Mouse (Mus musculus): ENCODE measurements around the gene Ntrk3. TPM values are rescaled to one million over a fixed set of nuclear protein-coding genes. Genes with fewer than 3 reads are reported as not detected.

Gene Ntrk3
- polyA plus RNA-seq, 1 experiment from 2014 or later, result 0.89 TPM

DNA sequence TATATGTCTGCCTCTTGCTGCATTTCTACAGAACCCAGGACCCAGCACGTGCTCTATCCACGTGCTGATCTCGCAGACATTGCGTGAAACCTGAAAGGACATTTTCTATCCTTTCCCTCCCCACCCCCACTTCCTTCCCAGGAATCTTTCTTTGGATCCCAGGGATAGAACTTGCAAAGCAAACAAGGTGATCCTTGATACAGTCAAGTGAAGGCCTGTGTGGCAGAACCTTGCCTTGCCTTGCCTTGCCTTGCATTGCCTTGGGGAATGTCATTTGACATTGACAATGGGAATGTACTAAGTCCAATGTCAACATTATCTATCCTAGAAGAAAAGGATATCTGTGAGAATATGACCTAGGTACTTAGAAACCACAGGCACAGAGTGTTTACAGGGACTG lies 144.9 kb downstream of the Ntrk3 start:
- no peaks in the 10 kb centered on the region for H3K36me3 ChIP-seq (ENCODE audit: control insufficient read depth, insufficient read depth, low read length)
- H3K9ac ChIP-seq (ENCODE audit: low read length), result no peak overlapping the region
- no peak overlapping the region for H3K4me2 ChIP-seq (ENCODE audit: low read depth, low read length)
- ATAC-seq (ENCODE audit: low read depth), result no peak
- peaks cover 2% of the 10 kb centered on the region; the same call in 1 of the 2 replicates for H3K27me3 ChIP-seq (ENCODE audit: control insufficient read depth, insufficient read depth, low read depth, low read length)
- no peak overlapping the region for H3K27ac ChIP-seq (ENCODE audit: low read length)
- H3K4me3 ChIP-seq (ENCODE audit: low read length), result no peak overlapping the region
- 75% methylated on average over 4 of the region's 4 CpGs for WGBS
- no peaks in the 10 kb centered on the region for H3K4me1 ChIP-seq (replicated peaks; ENCODE audit: control insufficient read depth, insufficient read depth, low read length)
- H3K9me3 ChIP-seq (ENCODE audit: control insufficient read depth, low read length), result no peaks in the 10 kb centered on the region

DNA sequence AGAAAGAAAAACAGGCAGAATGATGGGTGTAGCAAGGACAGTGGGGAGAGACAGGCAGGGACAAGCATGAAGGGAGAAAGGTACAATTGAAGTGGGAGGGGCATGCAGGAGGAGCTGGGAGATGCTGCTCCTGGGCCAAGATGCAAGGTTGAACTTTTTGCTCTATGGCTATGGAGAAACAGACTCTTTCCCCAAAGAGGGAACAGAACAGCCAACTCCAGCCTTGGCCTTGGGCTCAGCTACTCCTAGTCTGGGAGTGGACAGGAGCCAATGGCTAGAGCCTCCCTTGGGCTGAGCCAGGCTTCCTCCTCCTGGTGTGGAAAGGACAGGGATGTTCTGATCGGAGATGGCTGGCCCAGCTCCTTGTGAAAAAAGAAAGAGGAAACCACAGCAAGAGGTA lies 145.6 kb downstream of the Ntrk3 start:
- Histone ChIP-seq H3K27ac (ENCODE audit: low read length) (no peak overlapping the region), H3K4me3 (ENCODE audit: low read length) (no peak overlapping the region), H3K4me1 (replicated peaks; ENCODE audit: control insufficient read depth, insufficient read depth, low read length) (no peaks in the 10 kb centered on the region), H3K4me2 (ENCODE audit: low read depth, low read length) (no peak overlapping the region), H3K9ac (ENCODE audit: low read length) (no peak overlapping the region), H3K36me3 (ENCODE audit: control insufficient read depth, insufficient read depth, low read length) (no peaks in the 10 kb centered on the region), H3K27me3 (ENCODE audit: control insufficient read depth, insufficient read depth, low read depth, low read length) (no peaks in the 10 kb centered on the region), H3K9me3 (ENCODE audit: control insufficient read depth, low read length) (no peaks in the 10 kb centered on the region)
- 77% methylated on average over 1 of the region's 1 CpGs for WGBS
- no peak for ATAC-seq (ENCODE audit: low read depth)

DNA sequence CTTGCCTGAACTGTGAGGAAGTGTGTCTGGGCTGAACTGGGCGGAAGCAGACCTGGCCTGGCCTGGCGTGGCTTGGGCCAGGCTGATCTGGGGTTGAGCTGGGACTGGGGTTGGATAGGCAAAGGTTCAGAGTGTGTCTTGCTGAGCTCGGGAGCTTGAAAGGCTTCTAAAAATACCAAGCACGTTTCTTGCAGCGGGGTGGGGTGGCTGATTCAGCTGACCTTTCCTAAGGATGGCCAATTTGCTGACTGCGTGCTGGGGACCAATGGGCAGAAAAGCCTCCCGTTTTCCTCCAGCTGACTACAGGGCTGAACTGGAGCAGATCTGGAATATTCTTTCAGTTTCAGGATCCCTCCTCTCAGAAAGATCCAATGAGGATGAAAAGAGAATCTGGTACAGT lies 148.0 kb downstream of the Ntrk3 start:
- Histone ChIP-seq H3K4me3 (ENCODE audit: low read length) (no peak overlapping the region), H3K9me3 (ENCODE audit: control insufficient read depth, low read length) (no peaks in the 10 kb centered on the region), H3K27ac (ENCODE audit: low read length) (no peak overlapping the region), H3K4me1 (replicated peaks; ENCODE audit: control insufficient read depth, insufficient read depth, low read length) (no peaks in the 10 kb centered on the region), H3K27me3 (ENCODE audit: control insufficient read depth, insufficient read depth, low read depth, low read length) (0 out of 2 replicates have a peak, but pooled peaks cover 2% of the 10 kb centered on the region), H3K36me3 (ENCODE audit: control insufficient read depth, insufficient read depth, low read length) (no peaks in the 10 kb centered on the region), H3K4me2 (ENCODE audit: low read depth, low read length) (no peak overlapping the region), H3K9ac (ENCODE audit: low read length) (no peak overlapping the region)
- no peak for ATAC-seq (ENCODE audit: low read depth)
- 72% methylated on average over 7 of the region's 7 CpGs for WGBS

DNA sequence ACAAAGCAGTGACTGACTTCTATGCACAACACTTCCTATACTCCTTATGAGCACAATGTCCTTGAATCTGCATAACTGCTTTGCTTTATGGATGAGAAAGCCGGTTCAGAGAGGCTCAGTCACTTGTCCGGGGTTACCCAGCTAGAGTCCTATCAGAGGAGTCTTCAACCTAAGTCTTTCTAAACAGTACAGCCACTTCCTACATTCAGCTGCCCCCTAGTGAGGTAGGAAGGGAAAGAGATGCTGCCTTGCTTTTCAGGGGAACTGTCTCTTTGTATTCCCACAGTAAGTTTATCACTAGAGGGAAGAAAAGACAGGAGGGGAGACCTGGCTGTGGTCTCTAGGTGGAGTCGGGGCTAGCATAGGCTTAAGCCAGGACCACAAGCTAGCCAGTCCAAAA lies 151.0 kb downstream of the Ntrk3 start:
- no peak for ATAC-seq (ENCODE audit: low read depth)
- WGBS, result 26% methylated on average over 3 of the region's 3 CpGs
- peaks cover 17% of the 10 kb centered on the region; the same call in 1 of the 2 replicates for H3K27me3 ChIP-seq (ENCODE audit: control insufficient read depth, insufficient read depth, low read depth, low read length)

DNA sequence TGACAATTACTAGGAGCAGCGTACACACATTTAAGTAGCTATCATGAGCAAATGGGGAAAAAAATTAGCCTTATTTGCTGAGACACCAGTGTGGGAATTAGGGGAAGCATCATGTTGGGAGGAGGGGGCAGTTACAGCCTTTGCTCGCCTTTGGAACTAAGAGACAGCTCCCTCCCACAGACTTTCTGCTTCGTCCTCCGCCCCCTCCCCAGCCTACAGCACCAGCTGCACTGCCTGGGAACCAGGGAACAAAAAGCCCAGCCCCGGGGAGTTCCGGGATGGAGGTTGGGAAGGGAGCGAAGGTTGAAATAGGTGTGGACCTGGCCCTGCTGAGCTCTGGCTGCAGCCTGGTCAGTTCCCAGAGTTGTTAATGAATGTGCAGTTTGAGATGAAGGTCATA lies 151.9 kb downstream of the Ntrk3 start:
- 50% methylated on average over 7 of the region's 7 CpGs for WGBS
- H3K27me3 ChIP-seq (ENCODE audit: control insufficient read depth, insufficient read depth, low read depth, low read length), result peaks cover 24% of the 10 kb centered on the region; the same call in 1 of the 2 replicates
- no peaks in the 10 kb centered on the region for H3K9me3 ChIP-seq (ENCODE audit: control insufficient read depth, low read length)
- no peak overlapping the region for H3K4me3 ChIP-seq (ENCODE audit: low read length)
- no peaks in the 10 kb centered on the region for H3K36me3 ChIP-seq (ENCODE audit: control insufficient read depth, insufficient read depth, low read length)
- H3K9ac ChIP-seq (ENCODE audit: low read length), result no peak overlapping the region
- no peak overlapping the region for H3K27ac ChIP-seq (ENCODE audit: low read length)
- no peak overlapping the region for H3K4me2 ChIP-seq (ENCODE audit: low read depth, low read length)
- no peak for ATAC-seq (ENCODE audit: low read depth)
- no peaks in the 10 kb centered on the region for H3K4me1 ChIP-seq (replicated peaks; ENCODE audit: control insufficient read depth, insufficient read depth, low read length)

More for the DNA sequence above, 151.0 kb downstream of the Ntrk3 start:
- Histone ChIP-seq H3K9ac (ENCODE audit: low read length) (no peak overlapping the region), H3K4me3 (ENCODE audit: low read length) (no peak overlapping the region), H3K27ac (ENCODE audit: low read length) (no peak overlapping the region), H3K4me1 (replicated peaks; ENCODE audit: control insufficient read depth, insufficient read depth, low read length) (no peaks in the 10 kb centered on the region), H3K4me2 (ENCODE audit: low read depth, low read length) (no peak overlapping the region), H3K36me3 (ENCODE audit: control insufficient read depth, insufficient read depth, low read length) (no peaks in the 10 kb centered on the region), H3K9me3 (ENCODE audit: control insufficient read depth, low read length) (no peaks in the 10 kb centered on the region)

DNA sequence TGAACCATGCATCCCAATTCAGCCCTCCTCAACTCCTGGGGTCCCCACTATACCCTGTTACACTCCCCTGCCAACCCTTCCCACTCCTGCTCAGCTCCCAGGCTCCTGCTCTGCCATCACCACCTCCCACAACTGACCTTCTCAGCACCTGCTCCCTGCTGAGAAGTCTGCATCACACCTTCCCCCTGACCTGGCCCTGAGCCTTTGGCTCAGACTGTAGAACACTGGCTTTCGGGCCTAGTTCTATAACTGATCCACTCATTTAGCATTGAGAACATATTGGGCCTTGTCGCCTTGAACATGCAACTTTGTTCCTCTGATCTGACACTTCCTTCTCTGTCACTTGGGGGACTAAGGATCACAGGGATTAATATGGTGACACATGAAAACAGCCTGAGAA lies 152.9 kb downstream of the Ntrk3 start:
- Histone ChIP-seq H3K27ac (ENCODE audit: low read length) (no peak overlapping the region), H3K4me2 (ENCODE audit: low read depth, low read length) (no peak overlapping the region), H3K27me3 (ENCODE audit: control insufficient read depth, insufficient read depth, low read depth, low read length) (peaks cover 34% of the 10 kb centered on the region), H3K4me3 (ENCODE audit: low read length) (no peak overlapping the region), H3K9me3 (ENCODE audit: control insufficient read depth, low read length) (no peaks in the 10 kb centered on the region), H3K36me3 (ENCODE audit: control insufficient read depth, insufficient read depth, low read length) (no peaks in the 10 kb centered on the region), H3K9ac (ENCODE audit: low read length) (no peak overlapping the region), H3K4me1 (replicated peaks; ENCODE audit: control insufficient read depth, insufficient read depth, low read length) (no peaks in the 10 kb centered on the region)
- 69% methylated on average over 2 of the region's 2 CpGs for WGBS
- no peak for ATAC-seq (ENCODE audit: low read depth)

DNA sequence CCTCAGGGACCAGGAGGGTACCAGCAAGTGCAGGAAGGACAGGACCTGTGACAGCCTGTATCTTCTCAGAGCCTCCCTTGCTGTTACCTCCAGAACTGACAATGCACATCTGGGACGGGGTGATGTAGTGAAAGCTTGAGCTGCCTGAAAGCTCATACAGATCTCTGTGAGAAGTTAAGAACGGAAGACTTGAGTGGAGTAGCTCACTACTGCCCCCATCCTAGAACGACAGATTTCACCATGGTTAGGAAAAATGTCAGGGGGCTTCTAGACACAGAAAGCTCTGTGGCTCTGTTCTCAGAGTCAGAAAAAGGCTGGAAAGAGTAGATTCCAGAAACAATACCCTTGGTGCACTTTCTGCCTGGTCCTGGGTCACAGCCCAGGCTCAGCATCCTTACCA lies 153.3 kb downstream of the Ntrk3 start:
- Histone ChIP-seq H3K27me3 (ENCODE audit: control insufficient read depth, insufficient read depth, low read depth, low read length) (peaks cover 38% of the 10 kb centered on the region), H3K4me1 (replicated peaks; ENCODE audit: control insufficient read depth, insufficient read depth, low read length) (no peaks in the 10 kb centered on the region), H3K4me2 (ENCODE audit: low read depth, low read length) (no peak overlapping the region), H3K9me3 (ENCODE audit: control insufficient read depth, low read length) (no peaks in the 10 kb centered on the region), H3K9ac (ENCODE audit: low read length) (no peak overlapping the region), H3K27ac (ENCODE audit: low read length) (no peak overlapping the region), H3K4me3 (ENCODE audit: low read length) (no peak overlapping the region), H3K36me3 (ENCODE audit: control insufficient read depth, insufficient read depth, low read length) (no peaks in the 10 kb centered on the region)
- ATAC-seq (ENCODE audit: low read depth), result no peak
- WGBS, result 13% methylated on average over 3 of the region's 3 CpGs

DNA sequence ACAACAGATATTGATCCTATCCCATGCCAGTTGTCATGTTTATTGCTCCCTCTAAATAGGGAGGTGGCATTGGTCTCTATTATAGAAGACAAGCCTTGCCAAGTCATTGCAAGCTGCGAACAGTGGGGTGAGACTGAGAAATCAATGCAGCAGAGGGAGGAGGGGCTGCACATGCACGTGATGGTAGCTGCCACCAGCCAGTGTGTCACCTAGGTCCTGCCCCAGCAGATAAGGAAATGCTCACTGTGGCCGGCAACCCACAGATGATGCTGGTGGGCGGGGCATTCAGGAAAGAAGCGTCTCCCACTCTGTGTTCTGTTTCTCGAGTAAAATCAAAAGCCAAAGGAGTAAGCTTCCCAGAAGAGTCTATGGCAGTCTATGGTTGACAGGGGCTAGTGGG lies 154.1 kb downstream of the Ntrk3 start:
- Histone ChIP-seq H3K9me3 (ENCODE audit: control insufficient read depth, low read length) (no peaks in the 10 kb centered on the region), H3K9ac (ENCODE audit: low read length) (no peak overlapping the region), H3K4me2 (ENCODE audit: low read depth, low read length) (no peak overlapping the region), H3K4me3 (ENCODE audit: low read length) (no peak overlapping the region), H3K36me3 (ENCODE audit: control insufficient read depth, insufficient read depth, low read length) (no peaks in the 10 kb centered on the region), H3K27ac (ENCODE audit: low read length) (no peak overlapping the region), H3K4me1 (replicated peaks; ENCODE audit: control insufficient read depth, insufficient read depth, low read length) (peaks cover 3% of the 10 kb centered on the region; the same call in 1 of the 2 replicates), H3K27me3 (ENCODE audit: control insufficient read depth, insufficient read depth, low read depth, low read length) (peaks cover 47% of the 10 kb centered on the region)
- ATAC-seq (ENCODE audit: low read depth), result no peak
- WGBS, result 38% methylated on average over 6 of the region's 6 CpGs

DNA sequence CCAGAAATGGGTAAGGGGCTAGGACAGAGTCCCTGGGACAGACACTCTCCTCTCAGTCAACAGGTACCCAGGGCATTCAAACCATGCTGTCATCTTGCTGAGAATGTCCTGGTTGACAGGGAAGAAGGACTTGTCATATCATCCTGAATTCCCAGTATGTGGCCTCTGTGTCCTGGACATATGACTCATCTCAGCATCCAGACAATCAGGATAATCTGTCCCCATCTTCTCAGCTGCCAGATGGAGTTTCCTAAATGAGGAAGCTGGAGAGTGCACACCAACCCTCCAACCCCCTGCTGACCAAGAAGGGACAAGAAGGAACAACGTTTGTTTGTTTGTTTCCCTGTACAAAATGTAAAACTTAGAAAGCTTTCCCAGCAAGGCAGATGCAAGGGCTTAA lies 156.5 kb downstream of the Ntrk3 start:
- no peak overlapping the region for H3K27ac ChIP-seq (ENCODE audit: low read length)
- no peaks in the 10 kb centered on the region for H3K9me3 ChIP-seq (ENCODE audit: control insufficient read depth, low read length)
- H3K4me3 ChIP-seq (ENCODE audit: low read length), result no peak overlapping the region
- no peak for ATAC-seq (ENCODE audit: low read depth)
- no peak overlapping the region for H3K9ac ChIP-seq (ENCODE audit: low read length)
- peaks cover 68% of the 10 kb centered on the region for H3K27me3 ChIP-seq (ENCODE audit: control insufficient read depth, insufficient read depth, low read depth, low read length)
- no peak overlapping the region for H3K4me2 ChIP-seq (ENCODE audit: low read depth, low read length)
- H3K36me3 ChIP-seq (ENCODE audit: control insufficient read depth, insufficient read depth, low read length), result no peaks in the 10 kb centered on the region
- 10% methylated on average over 1 of the region's 1 CpGs for WGBS
- H3K4me1 ChIP-seq (replicated peaks; ENCODE audit: control insufficient read depth, insufficient read depth, low read length), result peaks cover 9% of the 10 kb centered on the region
